Mouse (Mus musculus) ES-E14 (cell line): ENCODE measurements around the gene Fkbp10.

Experiments used
- MAFK ChIP-seq: IDR thresholded peaks from 2 replicates; pipeline ENCODE4 v1.6.1; 2014; ENCODE audit warnings: mild to moderate bottlenecking, low read depth, low read length, inconsistent platforms; ENCODE audit not compliant: insufficient read depth
- ZNF384 ChIP-seq: IDR thresholded peaks from 2 replicates; pipeline ENCODE4 v1.6.1; 2012; ENCODE audit warnings: low read depth, low read length, inconsistent platforms

GRCm38 (mm10) chr11:100377989-100378388 lies 37.5 kb upstream of the Fkbp10 start:
- TF ChIP-seq ZNF384 (no peak), MAFK (no peak)
